Mouse (Mus musculus) forebrain, embryonic 14.5 days (tissue): ENCODE data around the gene Actn1. TPM values are rescaled to one million over a fixed set of nuclear protein-coding genes. Genes with fewer than 3 reads are reported as not detected.

Experiments used
- ATAC-seq: fragments of 200-750 bp; cut with Nextera tagmentation; 2 replicates; pipeline ENCODE4 v1.8.0; 2017; ENCODE audit warnings: mild to moderate bottlenecking, moderate library complexity
- DNase-seq: peaks from one replicate; pipeline ENCODE4 v3.0.0-alpha.2; 2015; ENCODE audit warnings: low spot score
- H3K27ac ChIP-seq: fragments of 300-500 bp; sonication (generic); 2 replicates; pipeline ENCODE4 v1.5.1; 2014; ENCODE audit warnings: low read depth, mild to moderate bottlenecking, control low read depth, low read length, moderate library complexity
- H3K27me3 ChIP-seq: fragments of 300-500 bp; sonication (generic); replicated peaks from 2 replicates; pipeline ENCODE4 v1.6.1; 2014; ENCODE audit warnings: low read length, control low read depth, mixed read lengths; ENCODE audit not compliant: control insufficient read depth, insufficient read depth
- H3K36me3 ChIP-seq: fragments of 300-500 bp; sonication (generic); 2 replicates; pipeline ENCODE4 v1.6.1; 2014; ENCODE audit warnings: low read length, control low read depth; ENCODE audit not compliant: control insufficient read depth, insufficient read depth
- H3K4me1 ChIP-seq: fragments of 300-500 bp; sonication (generic); 2 replicates; pipeline ENCODE4 v1.6.1; 2014; ENCODE audit warnings: antibody characterized with exemption, low read length, control low read depth; ENCODE audit not compliant: control insufficient read depth, insufficient read depth
- H3K4me2 ChIP-seq: fragments of 300-500 bp; sonication (generic); 2 replicates; pipeline ENCODE4 v1.6.1; 2014; ENCODE audit warnings: mild to moderate bottlenecking, control low read depth, low read length
- H3K4me3 ChIP-seq: fragments of 300-500 bp; sonication (generic); 2 replicates; pipeline ENCODE4 v1.5.1; 2014; ENCODE audit warnings: low read depth, low read length, control low read depth
- H3K9ac ChIP-seq: fragments of 300-500 bp; sonication (generic); 2 replicates; pipeline ENCODE4 v1.6.1; 2014; ENCODE audit warnings: mild to moderate bottlenecking, low read length, control low read depth, moderate library complexity
- H3K9me3 ChIP-seq: fragments of 300-500 bp; sonication (generic); replicated peaks from 2 replicates; pipeline ENCODE4 v1.6.1; 2016; ENCODE audit warnings: low read length, control low read depth, mixed read lengths; ENCODE audit not compliant: control insufficient read depth
- WGBS: fragments of 180-500 bp; shearing (Covaris S2); extraction: QIAGEN DNeasy Blood & Tissue Kit; methylation state at CpG from one replicate; pipeline ENCODE4 v1.1.7; 2014; 5-methylcytosine and 5-hydroxymethylcytosine counted together
- polyA plus RNA-seq: library from polyadenylated mRNA; unstranded; fragments of >200 nt; fragmentation: Nextera tagmentation; extraction: Ambion mirVana; gene quantifications from 2 replicates; pipeline ENCODE4 v1.2.1, GENCODE M21; 2014

Actn1 gene
- polyA plus RNA-seq = 7.1 and 7.3 TPM in 2 replicates

GRCm38 (mm10) chr12:80260056-80260743 is at the start of gene Actn1:
TSS of gene Actn1 (minus strand) at chr12:80260371.
- Histone ChIP-seq H3K4me1 (peaks cover 9% of the 10 kb centered on the region), H3K27ac (peak within 1 kb of the TSS; percentile 87), H3K4me3 (peak within 1 kb of the TSS; percentile 79), H3K36me3 (no peaks in the 10 kb centered on the region), H3K4me2 (peak within 1 kb of the TSS; percentile 93), H3K9ac (peak within 1 kb of the TSS; percentile 82), H3K27me3 (no peaks in the 10 kb centered on the region), H3K9me3 (no peaks in the 10 kb centered on the region)
- DNase-seq (peak; percentile 96), ATAC-seq (peak; percentile 96)
- under 1% methylated on average over 47 of the region's 55 CpGs for WGBS

- Histone ChIP-seq H3K4me2 (no peak overlapping the region), H3K9me3 (no peaks in the 10 kb centered on the region)
Measured at GRCm38 (mm10) chr12:80307556-80307955, 47.4 kb upstream of the Actn1 start.

GRCm38 (mm10) chr12:80304518-80304917 is 44.3 kb upstream of the Actn1 start:
- Histone ChIP-seq H3K9me3 (no peaks in the 10 kb centered on the region), H3K27me3 (no peaks in the 10 kb centered on the region), H3K4me1 (no peaks in the 10 kb centered on the region), H3K4me3 (no peak overlapping the region), H3K4me2 (no peak overlapping the region), H3K27ac (no peak overlapping the region), H3K36me3 (no peaks in the 10 kb centered on the region), H3K9ac (no peak overlapping the region)
- 94% methylated on average over 3 of the region's 3 CpGs for WGBS
- DNase-seq (no peak), ATAC-seq (no peak)

More at GRCm38 (mm10) chr12:80307556-80307955, 47.4 kb upstream of the Actn1 start:
- H3K9ac ChIP-seq = no peak overlapping the region
- H3K27ac ChIP-seq = no peak overlapping the region
- H3K27me3 ChIP-seq = no peaks in the 10 kb centered on the region
- no peak overlapping the region for H3K4me3 ChIP-seq
- WGBS = 88% methylated on average over 3 of the region's 3 CpGs
- no peaks in the 10 kb centered on the region for H3K4me1 ChIP-seq
- DNase-seq = no peak
- ATAC-seq = no peak
- no peaks in the 10 kb centered on the region for H3K36me3 ChIP-seq

GRCm38 (mm10) chr12:80300833-80301456 is 40.8 kb upstream of the Actn1 start:
- Histone ChIP-seq H3K9me3 (no peaks in the 10 kb centered on the region), H3K9ac (no peak overlapping the region), H3K4me3 (no peak overlapping the region), H3K27ac (no peak overlapping the region), H3K4me1 (no peaks in the 10 kb centered on the region), H3K4me2 (no peak overlapping the region), H3K36me3 (no peaks in the 10 kb centered on the region), H3K27me3 (no peaks in the 10 kb centered on the region)
- no peak for ATAC-seq
- DNase-seq = no peak
- 78% methylated on average over 9 of the region's 9 CpGs for WGBS

DNA sequence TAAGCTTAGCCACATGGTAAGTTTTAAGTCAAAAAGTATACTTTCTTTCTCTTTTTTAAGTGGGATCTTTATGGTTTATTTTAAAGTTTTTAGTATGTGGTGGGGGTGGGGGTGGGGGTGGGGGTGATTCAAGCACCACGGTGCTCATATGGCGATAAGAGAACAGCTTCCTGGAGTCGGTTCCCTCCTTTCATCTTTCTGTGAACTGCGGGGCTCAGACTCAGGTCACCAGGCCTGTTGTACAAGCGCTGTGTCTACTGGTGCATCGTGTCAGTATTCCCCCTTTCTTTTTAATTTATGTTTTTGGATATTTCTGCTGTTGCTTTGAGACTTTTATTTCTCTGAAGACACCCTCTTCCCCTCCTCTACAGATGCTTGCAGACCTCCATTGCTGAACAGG is 38.5 kb upstream of the Actn1 start:
- no peaks in the 10 kb centered on the region for H3K27me3 ChIP-seq
- no peak overlapping the region for H3K27ac ChIP-seq
- no peaks in the 10 kb centered on the region for H3K36me3 ChIP-seq
- H3K4me1 ChIP-seq = no peaks in the 10 kb centered on the region
- WGBS = 82% methylated on average over 6 of the region's 6 CpGs
- no peak overlapping the region for H3K4me2 ChIP-seq
- no peaks in the 10 kb centered on the region for H3K9me3 ChIP-seq
- no peak for DNase-seq
- no peak overlapping the region for H3K9ac ChIP-seq
- no peak overlapping the region for H3K4me3 ChIP-seq
- no peak for ATAC-seq

DNA sequence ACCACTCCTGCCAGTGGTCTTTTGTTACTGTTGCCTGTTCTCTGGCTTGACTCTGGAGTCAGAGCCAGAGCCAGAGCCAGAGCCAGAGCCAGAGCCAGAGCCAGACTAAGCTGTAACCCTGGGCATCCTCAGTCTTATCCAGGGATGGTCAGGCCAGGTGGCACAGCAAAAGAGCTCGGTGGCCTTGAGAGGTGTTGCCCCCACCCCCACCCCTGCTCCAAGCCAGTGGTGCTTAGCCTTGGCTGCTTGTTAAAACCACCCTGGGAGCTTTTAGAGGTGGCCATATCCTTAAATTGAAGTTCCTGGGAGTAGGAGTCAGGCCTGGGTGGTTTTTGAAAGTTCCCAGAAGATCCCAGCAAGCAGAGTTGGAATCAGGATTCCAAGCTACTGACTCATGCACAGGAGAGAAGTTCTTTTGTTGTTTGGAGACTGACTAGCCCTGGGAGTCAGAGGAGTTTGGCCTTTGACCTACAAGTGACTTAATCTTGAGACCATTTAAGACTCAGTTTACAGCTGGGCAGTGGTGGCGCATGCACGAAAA is 31.8 kb upstream of the Actn1 start:
- Histone ChIP-seq H3K4me1 (no peaks in the 10 kb centered on the region), H3K9ac (no peak overlapping the region), H3K27ac (no peak overlapping the region), H3K4me3 (no peak overlapping the region), H3K9me3 (no peaks in the 10 kb centered on the region), H3K4me2 (no peak overlapping the region), H3K27me3 (no peaks in the 10 kb centered on the region), H3K36me3 (no peaks in the 10 kb centered on the region)
- no peak for ATAC-seq
- 64% methylated on average over 3 of the region's 3 CpGs for WGBS
- no peak for DNase-seq

GRCm38 (mm10) chr12:80290964-80291363 is 30.8 kb upstream of the Actn1 start:
- no peak for ATAC-seq

DNA sequence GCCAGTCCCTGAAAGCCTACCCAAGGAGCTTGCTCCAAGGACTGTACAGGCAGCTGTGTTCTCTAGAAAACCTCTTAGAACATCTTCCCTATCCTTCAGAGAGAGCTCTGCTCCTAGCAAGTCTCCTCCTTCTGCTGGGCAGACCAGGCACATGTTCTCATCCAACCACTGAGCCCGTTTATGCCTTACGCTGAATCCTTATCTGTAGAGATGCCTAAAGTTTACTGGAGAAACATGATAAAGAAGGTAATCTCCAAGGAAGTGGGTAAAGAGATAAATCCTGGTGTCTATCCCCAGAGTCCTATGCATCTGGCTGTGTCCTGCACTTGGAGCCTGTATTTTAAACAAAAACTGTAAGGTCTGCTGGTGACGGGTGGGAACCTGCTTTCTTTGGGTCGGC is 30.3 kb upstream of the Actn1 start:
- Histone ChIP-seq H3K27ac (no peak overlapping the region), H3K36me3 (no peaks in the 10 kb centered on the region), H3K27me3 (no peaks in the 10 kb centered on the region), H3K9me3 (no peaks in the 10 kb centered on the region), H3K9ac (no peak overlapping the region), H3K4me2 (no peak overlapping the region), H3K4me1 (no peaks in the 10 kb centered on the region), H3K4me3 (no peak overlapping the region)
- no peak for DNase-seq
- WGBS = 92% methylated on average over 4 of the region's 4 CpGs
- no peak for ATAC-seq

More at GRCm38 (mm10) chr12:80290964-80291363, 30.8 kb upstream of the Actn1 start:
- no peak overlapping the region for H3K9ac ChIP-seq
- H3K4me1 ChIP-seq = no peaks in the 10 kb centered on the region
- no peaks in the 10 kb centered on the region for H3K9me3 ChIP-seq
- no peak overlapping the region for H3K27ac ChIP-seq
- WGBS = 92% methylated on average over 8 of the region's 8 CpGs
- no peak overlapping the region for H3K4me2 ChIP-seq
- no peaks in the 10 kb centered on the region for H3K27me3 ChIP-seq
- no peak overlapping the region for H3K4me3 ChIP-seq
- DNase-seq = no peak
- no peaks in the 10 kb centered on the region for H3K36me3 ChIP-seq

DNA sequence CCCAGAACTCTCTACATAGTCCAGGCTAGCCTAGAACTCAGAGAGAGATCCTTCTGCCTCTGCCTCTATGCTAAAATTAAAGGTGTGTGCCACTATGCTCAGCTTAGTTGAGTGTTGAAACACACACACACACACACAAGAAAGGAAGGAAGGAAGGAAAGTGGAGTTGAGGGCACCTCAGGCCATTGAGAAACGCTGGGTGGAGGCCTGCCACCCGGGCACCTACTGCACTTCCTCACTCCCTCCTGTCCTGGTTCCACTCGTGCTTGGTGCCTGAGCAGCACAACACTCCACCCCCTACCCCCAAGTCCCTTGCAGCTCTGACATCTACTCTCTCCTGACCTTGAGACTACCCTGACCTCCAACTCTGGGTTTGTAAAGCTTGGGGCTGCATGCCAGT is 29.6 kb upstream of the Actn1 start:
- 90% methylated on average over 3 of the region's 3 CpGs for WGBS
- no peaks in the 10 kb centered on the region for H3K36me3 ChIP-seq
- no peak for ATAC-seq

More for the DNA sequence above, 29.6 kb upstream of the Actn1 start:
- H3K9me3 ChIP-seq = no peaks in the 10 kb centered on the region
- no peaks in the 10 kb centered on the region for H3K27me3 ChIP-seq
- H3K4me2 ChIP-seq = no peak overlapping the region
- H3K27ac ChIP-seq = no peak overlapping the region
- H3K4me3 ChIP-seq = no peak overlapping the region
- H3K4me1 ChIP-seq = no peaks in the 10 kb centered on the region
- no peak overlapping the region for H3K9ac ChIP-seq
- DNase-seq = no peak
